Mouse (Mus musculus): ENCODE results near the gene Dand5.

GRCm38 (mm10) chr8:84837912-84838470, 15.4 kb upstream of the Dand5 start:
- no peak for TF ChIP-seq FLI1 (IDR thresholded peaks at IDR 0.05; ENCODE audit: low read length)
- TF ChIP-seq GATA1 (IDR thresholded peaks at IDR 0.05; ENCODE audit: borderline replicate concordance, low read length): no peak
